Mouse (Mus musculus): ENCODE data around the gene Rnase4. TPM values are rescaled to one million over a fixed set of nuclear protein-coding genes. Genes with fewer than 3 reads are reported as not detected.

Rnase4 gene
- total RNA-seq, 2 experiments from 2014 or later: 44.8 to 61.9 TPM

Other genes with a start within 250 kb of the Rnase4 start
- 10 to 100 TPM; 22.2 to 25.2 TPM for gene Tep1, start 220.5 kb upstream of the Rnase4 start, total RNA-seq (2021)
- 1 to 10 TPM in 1 of 2 experiments, under 1 TPM in 1; 0.83 to 1.3 TPM for gene Klhl33, start 193.6 kb upstream of the Rnase4 start, total RNA-seq (2021)
- 10 to 100 TPM; 48.9 to 51.3 TPM for gene Osgep, start 166.2 kb upstream of the Rnase4 start, total RNA-seq (2021)
- 10 to 100 TPM; 50.7 to 66.7 TPM for gene Apex1, start 166.1 kb upstream of the Rnase4 start, total RNA-seq (2021)
- gene Pip4p1, start 160.2 kb upstream of the Rnase4 start, total RNA-seq (2021): 10 to 100 TPM; 54.8 to 63.0 TPM
- 10 to 100 TPM; 35.0 to 40.3 TPM for gene Pnp, start 160.0 kb upstream of the Rnase4 start, total RNA-seq (2021)
- 10 to 100 TPM; 31.9 to 43.9 TPM for gene Gm49342, start 146.6 kb upstream of the Rnase4 start, total RNA-seq (2021)
- 1 to 10 TPM; 1.7 to 2.7 TPM for gene Pnp2, start 135.1 kb upstream of the Rnase4 start, total RNA-seq (2021)
- not detected for gene Rnase10, start 83.3 kb upstream of the Rnase4 start, total RNA-seq (2021)
- gene Rnase9, start 49.2 kb upstream of the Rnase4 start, total RNA-seq (2021): not detected
- not detected for gene Rnase11, start 40.9 kb upstream of the Rnase4 start, total RNA-seq (2021)
- gene Rnase12, start 33.4 kb upstream of the Rnase4 start, total RNA-seq (2021): not detected
- gene Olfr750, start 16.6 kb upstream of the Rnase4 start, total RNA-seq (2021): under 1 TPM in 1 of 2 experiments, not detected in 1; 0.03 TPM
- 1 to 10 TPM; 4.9 to 9.2 TPM for gene Ang, start 73 bp downstream of the Rnase4 start, total RNA-seq (2021)
- not detected for gene Eddm3b, start 23.3 kb downstream of the Rnase4 start, total RNA-seq (2021)
- gene Rnase6, start 32.8 kb downstream of the Rnase4 start, total RNA-seq (2021): 1 to 10 TPM; 1.3 to 2.0 TPM
- gene Rnase1, start 55.7 kb downstream of the Rnase4 start, total RNA-seq (2021): not detected
- gene Rnase2b, start 71.2 kb downstream of the Rnase4 start, total RNA-seq (2021): not detected
- not detected for gene Ang2, start 108.1 kb downstream of the Rnase4 start, total RNA-seq (2021)
- not detected for gene Ear14, start 112.3 kb downstream of the Rnase4 start, total RNA-seq (2021)
- 10 to 100 TPM in 1 of 2 experiments, 1 to 10 TPM in 1; 6.0 to 29.4 TPM for gene Rnase2a, start 165.0 kb downstream of the Rnase4 start, total RNA-seq (2021)